Mouse (Mus musculus) ES-Bruce4 (cell line): ENCODE measurements around the gene Hid1.

Experiments
- CTCF ChIP-seq: IDR thresholded peaks from one replicate; pipeline ENCODE4 v1.8.1; 2011; ENCODE audit warnings: low read depth, low read length
- POLR2A ChIP-seq: IDR thresholded peaks from one replicate; pipeline ENCODE4 v1.8.1; 2011; ENCODE audit warnings: low read length; ENCODE audit not compliant: insufficient read depth

DNA sequence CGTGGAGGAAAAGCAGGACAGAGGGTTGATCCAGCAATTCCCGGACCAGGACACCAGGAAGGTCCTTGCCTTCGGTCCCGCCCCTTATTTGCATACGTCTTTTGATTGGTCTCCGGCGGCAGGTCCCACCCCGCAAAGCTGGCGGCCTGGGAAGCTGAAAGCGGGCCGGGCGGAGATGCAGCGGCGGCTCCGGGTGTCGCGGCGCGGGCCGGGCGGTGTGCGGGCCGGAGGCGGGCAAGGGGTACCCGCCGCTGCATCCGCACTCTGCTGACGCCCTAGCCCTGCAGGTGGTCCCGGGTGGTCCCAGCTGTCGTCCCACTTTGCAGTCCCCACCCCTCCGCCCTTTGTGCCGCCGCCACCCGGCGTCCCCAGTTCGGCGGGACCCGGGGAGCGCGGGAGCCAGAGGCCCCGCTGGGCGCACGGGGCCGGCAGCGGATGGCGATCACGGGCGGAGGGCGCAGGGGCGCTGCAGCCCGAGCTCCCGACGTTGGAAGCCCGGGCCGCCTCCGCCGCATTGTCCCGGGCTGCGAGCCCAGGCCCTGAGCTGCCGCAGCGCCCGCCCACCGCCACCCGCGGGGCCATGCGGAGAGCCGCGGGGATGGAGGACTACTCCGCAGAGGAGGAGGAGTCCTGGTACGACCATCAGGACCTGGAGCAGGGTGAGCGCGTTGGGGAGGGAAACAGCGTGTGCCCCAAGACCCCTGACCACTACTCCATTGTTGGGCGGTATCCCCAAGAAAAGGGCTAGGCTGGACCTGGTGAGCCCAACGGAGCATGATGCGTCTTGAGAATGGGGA, 14.4 kb upstream of the Hid1 start, which contains the start of gene Cdr2l:
- no peak for TF ChIP-seq CTCF
- no peak for TF ChIP-seq POLR2A
